Mouse (Mus musculus) forebrain, embryonic 12.5 days (tissue): Measurements from ENCODE around the gene Lrtm2. TPM values are rescaled to one million over a fixed set of nuclear protein-coding genes. Genes with fewer than 3 reads are reported as not detected.

Experiments used
- ATAC-seq: fragments of 200-750 bp; cut with Nextera tagmentation; 2 replicates; pipeline ENCODE4 v1.8.0; 2017; ENCODE audit warnings: moderate TSS enrichment; ENCODE audit not compliant: low FRiP score
- H3K27ac ChIP-seq: fragments of 300-500 bp; sonication (generic); 2 replicates; pipeline ENCODE4 v1.5.1; 2016; ENCODE audit warnings: mild to moderate bottlenecking
- H3K27me3 ChIP-seq: fragments of 300-500 bp; sonication (generic); 2 replicates; pipeline ENCODE4 v1.6.1; 2016; ENCODE audit warnings: mild to moderate bottlenecking
- H3K36me3 ChIP-seq: fragments of 300-500 bp; sonication (generic); replicated peaks from 2 replicates; pipeline ENCODE4 v1.6.1; 2016; ENCODE audit warnings: mild to moderate bottlenecking
- H3K4me1 ChIP-seq: fragments of 300-500 bp; sonication (generic); 2 replicates; pipeline ENCODE4 v1.6.1; 2016
- H3K4me2 ChIP-seq: fragments of 300-500 bp; sonication (generic); 2 replicates; pipeline ENCODE4 v1.6.1; 2016; ENCODE audit warnings: mild to moderate bottlenecking, moderate library complexity
- H3K4me3 ChIP-seq: fragments of 300-500 bp; sonication (generic); replicated peaks from 2 replicates; pipeline ENCODE4 v1.5.1; 2016; ENCODE audit warnings: mild to moderate bottlenecking
- H3K9ac ChIP-seq: fragments of 300-500 bp; sonication (generic); 2 replicates; pipeline ENCODE4 v1.6.1; 2016; ENCODE audit warnings: mild to moderate bottlenecking
- H3K9me3 ChIP-seq: fragments of 300-500 bp; sonication (generic); 2 replicates; pipeline ENCODE4 v1.6.1; 2016
- WGBS: fragments of 180-500 bp; shearing (Covaris S2); methylation state at CpG from one replicate; pipeline ENCODE4 v1.1.7; 2016; 5-methylcytosine and 5-hydroxymethylcytosine counted together
- polyA plus RNA-seq: library from polyadenylated mRNA; unstranded; fragments of >200 nt; fragmentation: Nextera tagmentation; extraction: Ambion mirVana; gene quantifications from 2 replicates; pipeline ENCODE4 v1.2.1, GENCODE M21; 2016

The Lrtm2 gene
- polyA plus RNA-seq, 1 experiment from 2014 or later = 0.68 TPM

DNA sequence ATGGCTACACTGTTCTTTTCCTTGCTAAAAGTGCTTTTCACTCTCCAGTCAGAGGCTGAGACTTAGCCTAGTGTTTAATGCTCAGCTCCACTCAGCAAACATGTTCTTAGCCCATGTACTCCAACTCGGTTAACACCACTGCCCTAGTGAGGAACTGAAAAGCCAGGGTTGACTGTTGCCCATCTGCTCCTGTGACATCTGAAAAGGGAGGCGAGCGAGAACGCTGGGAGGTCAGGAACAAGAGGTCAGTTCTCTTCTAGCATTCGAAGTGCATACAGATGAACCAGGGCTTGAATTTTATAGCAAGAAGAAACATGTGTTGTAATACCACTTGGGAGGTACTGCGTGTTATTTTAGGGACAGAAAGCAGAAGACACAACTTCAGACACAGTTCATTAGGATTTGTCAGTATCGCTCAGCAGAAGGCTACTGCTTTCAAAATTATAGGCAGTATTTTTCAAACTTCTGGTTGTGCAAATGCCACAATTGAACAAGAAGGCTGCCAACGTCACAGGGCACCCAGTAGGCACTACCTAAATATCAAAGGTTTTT is 27.5 kb upstream of the Lrtm2 start:
- H3K36me3 ChIP-seq = peaks cover 89% of the 10 kb centered on the region
- no peaks in the 10 kb centered on the region for H3K9me3 ChIP-seq
- H3K4me2 ChIP-seq = no peak overlapping the region
- no peak overlapping the region for H3K27ac ChIP-seq
- H3K9ac ChIP-seq = no peak overlapping the region
- 86% methylated on average over 8 of the region's 8 CpGs for WGBS
- H3K4me3 ChIP-seq = no peak overlapping the region
- no peaks in the 10 kb centered on the region for H3K27me3 ChIP-seq
- no peaks in the 10 kb centered on the region for H3K4me1 ChIP-seq
- ATAC-seq = no peak

DNA sequence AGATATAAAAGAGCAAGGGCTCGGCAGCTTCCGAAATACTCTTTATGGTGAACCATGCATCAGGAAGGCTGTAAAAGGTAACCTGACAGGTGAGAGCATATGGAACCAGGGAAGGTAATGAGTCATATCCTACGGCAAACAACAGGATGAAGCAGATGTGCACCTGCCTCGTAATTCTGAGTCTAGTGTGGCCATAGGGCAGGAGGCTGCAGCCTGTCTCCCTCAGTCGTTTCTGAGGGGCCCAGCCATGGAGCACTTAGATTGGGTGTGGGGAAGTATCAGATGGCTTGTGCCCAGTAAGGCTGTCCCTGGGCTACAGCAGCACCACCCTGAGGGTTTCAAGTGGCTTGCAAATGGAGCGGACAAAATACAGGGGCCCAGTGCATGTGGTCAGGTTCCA is 21.9 kb upstream of the Lrtm2 start:
- Histone ChIP-seq H3K4me3 (no peak overlapping the region), H3K9ac (no peak overlapping the region), H3K27ac (no peak overlapping the region), H3K9me3 (no peaks in the 10 kb centered on the region), H3K4me1 (peaks cover 7% of the 10 kb centered on the region; the same call in 1 of the 2 replicates), H3K4me2 (no peak overlapping the region), H3K36me3 (peaks cover 50% of the 10 kb centered on the region), H3K27me3 (no peaks in the 10 kb centered on the region)
- no peak for ATAC-seq
- WGBS = 88% methylated on average over 6 of the region's 6 CpGs

GRCm38 (mm10) chr6:119351656-119352055 is 21.1 kb upstream of the Lrtm2 start:
- H3K27me3 ChIP-seq = no peaks in the 10 kb centered on the region
- peaks cover 7% of the 10 kb centered on the region; the same call in 1 of the 2 replicates for H3K4me1 ChIP-seq
- H3K9me3 ChIP-seq = no peaks in the 10 kb centered on the region
- H3K36me3 ChIP-seq = peaks cover 44% of the 10 kb centered on the region
- H3K4me2 ChIP-seq = no peak overlapping the region
- WGBS = 77% methylated on average over 8 of the region's 8 CpGs
- no peak for ATAC-seq
- no peak overlapping the region for H3K27ac ChIP-seq
- H3K9ac ChIP-seq = no peak overlapping the region
- H3K4me3 ChIP-seq = no peak overlapping the region

- 78% methylated on average over 9 of the region's 9 CpGs for WGBS
- Histone ChIP-seq H3K27ac (0 out of 2 replicates have a peak overlapping the region, but pooled peaks have one; percentile 50), H3K27me3 (no peaks in the 10 kb centered on the region), H3K9me3 (no peaks in the 10 kb centered on the region), H3K4me3 (no peak overlapping the region), H3K9ac (no peak overlapping the region), H3K36me3 (peaks cover 35% of the 10 kb centered on the region), H3K4me1 (peaks cover 7% of the 10 kb centered on the region; the same call in 1 of the 2 replicates), H3K4me2 (no peak overlapping the region)
- no peak for ATAC-seq
Measured at GRCm38 (mm10) chr6:119350703-119351198, 20.2 kb upstream of the Lrtm2 start.

DNA sequence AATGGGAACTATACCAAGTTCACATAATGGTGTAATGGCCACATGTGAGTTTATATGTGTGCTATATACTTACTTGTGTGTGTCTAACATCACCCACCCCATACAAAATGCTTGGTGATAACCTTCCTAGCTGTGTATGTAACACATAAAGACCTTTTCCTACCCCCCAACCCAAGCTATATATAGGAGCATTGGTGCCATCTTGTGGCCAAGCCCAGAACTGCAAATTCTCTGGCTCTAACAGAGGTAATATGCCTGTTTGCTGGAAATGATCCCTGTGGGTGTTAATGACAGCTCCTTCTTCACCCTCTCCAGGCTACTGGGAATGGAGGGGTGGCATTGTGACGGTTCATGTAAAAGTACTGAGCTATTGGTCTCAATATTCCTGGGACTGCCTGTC is 17.7 kb upstream of the Lrtm2 start:
- no peak overlapping the region for H3K4me2 ChIP-seq
- 3% methylated on average over 1 of the region's 1 CpGs for WGBS

GRCm38 (mm10) chr6:119347813-119348212 is 17.2 kb upstream of the Lrtm2 start:
- peaks cover 8% of the 10 kb centered on the region; the same call in 1 of the 2 replicates for H3K36me3 ChIP-seq
- no peaks in the 10 kb centered on the region for H3K9me3 ChIP-seq
- H3K27ac ChIP-seq = no peak overlapping the region
- no peak overlapping the region for H3K9ac ChIP-seq
- no peak overlapping the region for H3K4me3 ChIP-seq
- H3K4me2 ChIP-seq = no peak overlapping the region
- no peaks in the 10 kb centered on the region for H3K27me3 ChIP-seq
- H3K4me1 ChIP-seq = peaks cover 7% of the 10 kb centered on the region; the same call in 1 of the 2 replicates
- 79% methylated on average over 5 of the region's 5 CpGs for WGBS
- ATAC-seq = no peak

More for the DNA sequence above, 17.7 kb upstream of the Lrtm2 start:
- H3K9me3 ChIP-seq = no peaks in the 10 kb centered on the region
- peaks cover 7% of the 10 kb centered on the region; the same call in 1 of the 2 replicates for H3K4me1 ChIP-seq
- H3K27me3 ChIP-seq = no peaks in the 10 kb centered on the region
- ATAC-seq = peak; percentile 45
- H3K36me3 ChIP-seq = peaks cover 10% of the 10 kb centered on the region
- no peak overlapping the region for H3K9ac ChIP-seq
- no peak overlapping the region for H3K27ac ChIP-seq
- no peak overlapping the region for H3K4me3 ChIP-seq

DNA sequence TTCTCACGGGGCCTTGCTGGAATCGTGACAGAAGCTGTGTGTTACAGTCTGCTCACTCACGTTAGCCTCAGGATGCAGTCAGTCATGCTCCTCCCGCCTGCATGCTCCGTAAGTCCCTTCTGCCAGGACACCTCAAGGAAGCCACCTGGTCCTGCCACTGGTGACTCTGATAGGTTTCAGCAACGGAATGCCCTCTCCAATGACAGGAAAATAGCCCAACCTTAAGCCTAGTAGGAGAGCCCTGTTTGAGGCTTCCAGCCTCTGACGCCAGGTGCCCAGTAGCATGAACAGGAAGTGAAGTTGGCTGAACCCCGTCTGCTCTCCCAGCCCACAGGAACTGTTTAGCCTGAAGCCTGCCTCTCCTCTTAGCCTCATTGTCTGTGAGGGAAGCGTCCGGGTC is 15.7 kb upstream of the Lrtm2 start:
- peaks cover 7% of the 10 kb centered on the region; the same call in 1 of the 2 replicates for H3K4me1 ChIP-seq
- no peak for ATAC-seq
- WGBS = 66% methylated on average over 10 of the region's 10 CpGs
- no peak overlapping the region for H3K4me2 ChIP-seq
- H3K9ac ChIP-seq = no peak overlapping the region
- H3K27ac ChIP-seq = 0 out of 2 replicates have a peak overlapping the region, but pooled peaks have one; percentile 13
- no peaks in the 10 kb centered on the region for H3K27me3 ChIP-seq
- no peaks in the 10 kb centered on the region for H3K36me3 ChIP-seq
- H3K4me3 ChIP-seq = no peak overlapping the region
- no peaks in the 10 kb centered on the region for H3K9me3 ChIP-seq

GRCm38 (mm10) chr6:119341409-119341808 is 10.8 kb upstream of the Lrtm2 start:
- Histone ChIP-seq H3K27ac (no peak overlapping the region), H3K4me3 (no peak overlapping the region)

DNA sequence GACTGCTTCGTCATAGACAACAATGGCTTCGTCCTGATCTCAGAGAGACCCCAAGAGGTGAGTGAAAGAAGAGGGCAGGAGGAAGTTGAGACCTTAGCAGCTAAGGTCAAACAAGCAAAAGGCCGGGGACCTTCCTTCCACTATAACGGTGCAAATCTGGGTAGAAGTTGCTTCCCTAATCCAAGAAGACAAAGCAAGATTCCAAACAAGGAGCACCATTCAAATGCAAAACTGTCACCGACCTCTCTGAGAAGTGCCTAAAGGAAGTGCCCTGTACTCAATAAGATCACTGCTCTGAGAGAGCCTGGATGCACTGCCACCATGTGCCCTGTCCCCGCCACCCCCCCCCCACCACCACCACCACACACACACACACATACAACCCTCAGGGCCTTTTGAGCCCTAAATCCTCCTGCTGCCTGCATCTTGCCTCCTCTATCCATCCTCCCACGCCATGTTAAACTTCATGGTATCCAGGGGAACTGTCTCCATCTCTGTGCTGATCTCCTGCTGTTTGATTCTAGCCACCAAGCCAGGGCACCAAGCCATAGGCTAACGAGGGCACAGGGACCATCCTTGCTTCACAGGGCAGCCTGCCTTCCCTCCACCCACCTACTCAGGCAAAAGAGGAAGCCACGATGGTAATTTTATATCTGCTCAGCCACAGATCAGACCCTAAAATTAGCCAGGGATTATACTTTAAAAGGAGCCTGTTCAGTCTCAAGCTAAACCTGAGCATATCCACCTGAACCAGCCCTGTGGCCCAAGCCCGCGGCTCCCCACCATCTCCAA is 7.8 kb upstream of the Lrtm2 start:
- H3K4me2 ChIP-seq = no peak overlapping the region
- H3K9ac ChIP-seq = no peak overlapping the region
- ATAC-seq = no peak
- no peaks in the 10 kb centered on the region for H3K9me3 ChIP-seq
- 25% methylated on average over 10 of the region's 11 CpGs for WGBS
- H3K36me3 ChIP-seq = no peaks in the 10 kb centered on the region
- no peak overlapping the region for H3K27ac ChIP-seq
- no peak overlapping the region for H3K4me3 ChIP-seq
- H3K27me3 ChIP-seq = peaks cover 16% of the 10 kb centered on the region
- H3K4me1 ChIP-seq = peaks cover 11% of the 10 kb centered on the region

More at GRCm38 (mm10) chr6:119341409-119341808, 10.8 kb upstream of the Lrtm2 start:
- ATAC-seq = peak; percentile 88
- Histone ChIP-seq H3K4me2 (no peak overlapping the region), H3K4me1 (peaks cover 9% of the 10 kb centered on the region), H3K36me3 (no peaks in the 10 kb centered on the region), H3K27me3 (0 out of 2 replicates have a peak, but pooled peaks cover 7% of the 10 kb centered on the region), H3K9ac (no peak overlapping the region), H3K9me3 (no peaks in the 10 kb centered on the region)

DNA sequence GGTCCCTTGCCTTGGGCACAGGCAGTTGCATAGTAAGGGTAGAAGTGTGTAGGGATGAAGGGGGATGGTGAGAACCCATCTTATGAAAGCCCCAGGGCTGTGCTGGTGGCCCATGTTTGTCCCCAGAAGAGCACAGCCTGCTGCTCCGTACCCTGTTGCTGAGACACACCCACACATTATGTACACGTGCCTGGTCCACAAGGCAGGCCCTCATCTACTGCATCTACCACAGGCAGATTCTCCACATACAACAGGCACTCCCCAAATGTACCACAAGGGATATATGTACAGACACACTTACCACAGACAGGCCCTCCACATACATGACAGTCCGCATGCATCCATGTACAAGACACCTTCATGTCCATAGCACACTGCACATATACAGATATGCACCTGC is 6.7 kb upstream of the Lrtm2 start:
- no peak for ATAC-seq
- Histone ChIP-seq H3K27me3 (peaks cover 26% of the 10 kb centered on the region), H3K4me2 (no peak overlapping the region), H3K36me3 (no peaks in the 10 kb centered on the region), H3K27ac (no peak overlapping the region), H3K4me1 (peaks cover 13% of the 10 kb centered on the region), H3K9me3 (no peaks in the 10 kb centered on the region), H3K9ac (no peak overlapping the region), H3K4me3 (no peak overlapping the region)
- WGBS = 70% methylated on average over 3 of the region's 3 CpGs

- Histone ChIP-seq H3K27ac (no peak overlapping the region), H3K4me3 (no peak overlapping the region), H3K27me3 (peaks cover 38% of the 10 kb centered on the region), H3K36me3 (no peaks in the 10 kb centered on the region), H3K4me2 (no peak overlapping the region), H3K4me1 (peaks cover 14% of the 10 kb centered on the region), H3K9me3 (no peaks in the 10 kb centered on the region), H3K9ac (no peak overlapping the region)
- ATAC-seq = no peak
- 83% methylated on average over 7 of the region's 7 CpGs for WGBS
Measured at GRCm38 (mm10) chr6:119336124-119336523, 5.6 kb upstream of the Lrtm2 start.

GRCm38 (mm10) chr6:119333831-119334230 is 3.3 kb upstream of the Lrtm2 start:
- no peak overlapping the region for H3K9ac ChIP-seq
- no peaks in the 10 kb centered on the region for H3K9me3 ChIP-seq
- no peak overlapping the region for H3K4me2 ChIP-seq
- WGBS = 43% methylated on average over 3 of the region's 3 CpGs
- peaks cover 61% of the 10 kb centered on the region for H3K27me3 ChIP-seq
- no peak for ATAC-seq
- no peak overlapping the region for H3K27ac ChIP-seq
- no peaks in the 10 kb centered on the region for H3K36me3 ChIP-seq
- H3K4me3 ChIP-seq = no peak overlapping the region
- peaks cover 35% of the 10 kb centered on the region for H3K4me1 ChIP-seq
